Mouse (Mus musculus) intestine, embryonic 14.5 days (tissue): ENCODE measurements at regions not wholly inside any gene's neighbourhood (a gene's known extent, or its start where the extent isn't known, plus 50 kb on each side); places are given as distances from the start of the nearest gene placed in this dataset.
A peak's percentile ranks its signal among the peaks of the same experiment; 100 is the strongest.

ENCODE experiments used
- ATAC-seq: fragments of 200-750 bp; cut with Nextera tagmentation; replicated peaks from 2 replicates; pipeline ENCODE4 v1.8.0; 2017; ENCODE audit warnings: low read depth, moderate number of reproducible peaks, moderate TSS enrichment, moderate library complexity; ENCODE audit not compliant: low FRiP score, low TSS enrichment
- DNase-seq: peaks from one replicate; pipeline ENCODE4 v3.0.0-alpha.2; 2018; ENCODE audit warnings: low spot score
- H3K27ac ChIP-seq: fragments of 300-500 bp; sonication (generic); 2 replicates; pipeline ENCODE4 v1.5.1; 2014; ENCODE audit warnings: low read depth, mild to moderate bottlenecking, control low read depth
- H3K27me3 ChIP-seq: fragments of 300-500 bp; sonication (generic); replicated peaks from 2 replicates; pipeline ENCODE4 v1.6.1; 2014; ENCODE audit warnings: low read length, control low read depth; ENCODE audit not compliant: control insufficient read depth, insufficient read depth
- H3K36me3 ChIP-seq: fragments of 300-500 bp; sonication (generic); 2 replicates; pipeline ENCODE4 v1.6.1; 2014; ENCODE audit warnings: low read length, control low read depth; ENCODE audit not compliant: control insufficient read depth, insufficient read depth
- H3K4me1 ChIP-seq: fragments of 300-500 bp; sonication (generic); replicated peaks from 2 replicates; pipeline ENCODE4 v1.6.1; 2014; ENCODE audit warnings: low read length, control low read depth, mixed read lengths; ENCODE audit not compliant: control insufficient read depth, insufficient read depth
- H3K4me2 ChIP-seq: fragments of 300-500 bp; sonication (generic); 2 replicates; pipeline ENCODE4 v1.6.1; 2014; ENCODE audit warnings: low read length
- H3K4me3 ChIP-seq: fragments of 300-500 bp; sonication (generic); 2 replicates; pipeline ENCODE4 v1.5.1; 2014; ENCODE audit warnings: low read depth, low read length, control low read depth, mixed read lengths
- H3K9ac ChIP-seq: fragments of 300-500 bp; sonication (generic); 2 replicates; pipeline ENCODE4 v1.6.1; 2014; ENCODE audit warnings: mild to moderate bottlenecking, low read length
- H3K9me3 ChIP-seq: fragments of 300-500 bp; sonication (generic); 2 replicates; pipeline ENCODE4 v1.6.1; 2016; ENCODE audit warnings: low read length, control low read depth; ENCODE audit not compliant: control insufficient read depth
- WGBS: fragments of 180-500 bp; shearing (Covaris S2); extraction: QIAGEN DNeasy Blood & Tissue Kit; methylation state at CpG from one replicate; pipeline ENCODE4 v1.1.7; 2014; 5-methylcytosine and 5-hydroxymethylcytosine counted together

DNA sequence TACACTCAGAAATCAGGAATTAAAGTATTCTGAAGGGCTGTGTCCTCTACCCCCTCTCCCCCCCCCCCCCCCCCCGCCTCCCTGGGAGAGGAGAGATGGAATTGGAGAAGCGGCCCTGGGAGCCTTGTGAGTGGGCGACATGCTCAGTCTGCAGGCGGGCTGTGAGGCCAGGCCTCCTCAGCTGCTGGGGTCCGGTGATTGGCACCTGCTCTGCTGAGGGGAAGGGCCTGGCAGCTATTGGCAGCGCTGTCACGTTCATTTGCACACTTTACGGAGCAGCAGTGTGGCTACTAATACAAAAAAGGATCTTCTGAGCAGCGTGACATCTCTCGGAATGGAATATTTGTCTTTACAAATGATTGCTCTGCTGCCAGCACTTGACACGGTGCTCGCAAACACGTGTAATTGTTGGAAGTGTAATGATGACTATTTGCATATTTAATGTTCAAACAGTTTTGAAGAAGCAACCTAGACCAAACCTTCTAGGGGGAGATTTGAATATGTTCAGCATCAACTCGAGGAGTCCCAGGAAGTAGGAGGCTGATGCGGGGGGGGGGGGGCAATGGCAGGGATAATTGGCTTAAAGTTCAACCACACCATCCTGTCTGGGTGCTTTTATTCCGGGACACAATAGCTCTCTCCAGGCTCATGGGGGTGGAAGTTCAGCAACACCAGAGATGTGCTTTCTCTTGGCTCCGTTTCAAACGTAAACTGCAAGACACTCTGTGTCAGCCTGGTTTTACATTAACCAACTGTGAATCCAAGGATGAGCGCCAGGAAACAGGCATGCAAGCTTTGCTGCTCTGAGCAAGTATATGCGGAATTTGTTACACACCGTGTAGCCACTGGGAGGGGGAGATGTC is 352.5 kb downstream of the Tmem182 start:
- no peak overlapping the region for H3K9ac ChIP-seq
- H3K36me3 ChIP-seq: no peaks in the 10 kb centered on the region
- no peak overlapping the region for H3K27ac ChIP-seq
- no peaks in the 10 kb centered on the region for H3K9me3 ChIP-seq
- WGBS: 29% methylated on average over 20 of the region's 21 CpGs
- ATAC-seq (peak; percentile 71), DNase-seq (peak; percentile 61)
- peaks cover 9% of the 10 kb centered on the region for H3K4me1 ChIP-seq
- H3K4me3 ChIP-seq: no peak overlapping the region
- H3K4me2 ChIP-seq: peak overlapping the region; percentile 9; the same call in 1 of the 2 replicates
- H3K27me3 ChIP-seq: no peaks in the 10 kb centered on the region

DNA sequence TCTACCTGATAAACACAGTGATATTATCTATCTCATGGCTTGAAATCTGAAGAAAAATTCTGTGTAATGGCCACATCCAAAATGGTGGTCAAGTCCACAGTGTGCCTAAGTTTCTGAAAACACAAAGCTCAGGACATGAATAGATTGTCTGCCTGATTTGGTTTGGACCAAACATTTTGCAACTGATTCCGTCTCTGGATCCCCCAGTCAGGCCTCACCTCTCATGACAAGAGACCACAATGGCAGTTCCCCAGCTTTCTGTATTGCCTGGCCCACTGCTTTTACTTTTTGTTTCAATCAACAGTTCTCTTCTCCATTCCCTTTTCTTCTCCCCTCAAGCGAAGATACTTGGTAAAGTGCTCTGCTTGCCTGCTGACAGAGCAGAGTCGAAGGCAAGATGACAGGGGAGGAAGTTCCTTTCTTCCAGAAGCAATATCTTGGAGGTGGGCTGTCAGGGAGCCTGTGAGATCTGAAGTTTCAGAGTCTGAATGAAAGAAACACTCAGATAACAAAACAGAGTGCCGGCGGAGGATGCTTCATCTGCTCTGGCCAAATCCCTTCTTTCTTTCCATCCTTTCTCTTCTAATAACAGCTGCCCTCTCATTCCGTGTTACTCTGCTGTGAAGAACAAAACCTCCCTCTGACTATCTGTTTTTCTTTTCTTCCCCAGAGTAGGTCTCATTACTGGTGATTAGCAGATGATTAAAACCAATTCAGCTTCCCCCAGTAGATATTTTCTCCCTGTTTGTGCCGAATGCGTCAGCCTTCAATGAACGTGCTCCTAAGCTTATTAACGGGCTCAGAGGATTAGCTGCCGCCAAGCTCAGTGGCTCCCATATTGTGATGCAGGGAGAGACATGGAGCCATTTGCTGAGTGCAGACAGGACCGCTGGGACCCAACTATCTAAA is 360.7 kb downstream of the Tmem182 start:
- Histone ChIP-seq H3K4me1 (no peaks in the 10 kb centered on the region), H3K27me3 (no peaks in the 10 kb centered on the region), H3K9ac (no peak overlapping the region), H3K36me3 (no peaks in the 10 kb centered on the region), H3K4me3 (no peak overlapping the region), H3K9me3 (no peaks in the 10 kb centered on the region; the same call in 1 of the 2 replicates), H3K27ac (no peak overlapping the region), H3K4me2 (no peak overlapping the region)
- 66% methylated on average over 12 of the region's 12 CpGs for WGBS
- ATAC-seq (no peak), DNase-seq (no peak)

DNA sequence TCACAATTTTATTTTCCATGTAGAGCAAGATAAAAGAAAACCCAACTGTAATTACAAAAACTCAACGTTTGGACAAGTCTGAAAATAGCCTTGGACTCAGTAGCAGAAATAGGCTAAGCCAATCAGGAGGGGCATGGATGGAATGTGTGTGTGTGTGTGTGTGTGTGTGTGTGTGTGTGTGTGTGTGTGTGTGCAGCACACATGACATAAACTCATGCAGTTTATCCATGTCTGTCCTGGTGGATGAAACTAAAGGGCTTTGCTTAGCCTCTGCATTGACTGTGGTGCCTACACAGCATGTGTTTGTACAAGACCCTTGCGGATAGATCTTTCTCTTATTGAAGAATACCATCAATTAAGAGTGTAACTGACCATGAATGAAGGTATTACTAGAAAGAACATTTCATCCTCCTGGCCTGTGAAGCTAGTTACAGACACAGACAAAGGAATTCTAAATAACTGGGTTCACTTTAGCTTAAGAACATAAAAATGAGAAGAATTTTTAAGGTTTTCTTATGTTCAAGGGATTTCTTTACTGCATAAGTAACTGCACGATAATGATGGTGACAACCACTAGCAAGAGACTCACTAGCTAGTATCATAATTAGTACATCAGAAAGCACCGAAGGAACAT is 361.5 kb downstream of the Tmem182 start:
- WGBS: 87% methylated on average over 4 of the region's 4 CpGs
- Histone ChIP-seq H3K27me3 (no peaks in the 10 kb centered on the region), H3K4me2 (no peak overlapping the region), H3K36me3 (no peaks in the 10 kb centered on the region), H3K27ac (no peak overlapping the region), H3K9me3 (no peaks in the 10 kb centered on the region; the same call in 1 of the 2 replicates), H3K9ac (no peak overlapping the region), H3K4me3 (no peak overlapping the region), H3K4me1 (no peaks in the 10 kb centered on the region)
- DNase-seq (no peak), ATAC-seq (no peak)

GRCm38 (mm10) chr1:41186991-41187390 is 381.6 kb downstream of the Tmem182 start:
- no peak overlapping the region for H3K4me3 ChIP-seq
- H3K9me3 ChIP-seq: no peaks in the 10 kb centered on the region
- WGBS: 89% methylated on average over 6 of the region's 6 CpGs
- H3K36me3 ChIP-seq: no peaks in the 10 kb centered on the region
- H3K27ac ChIP-seq: no peak overlapping the region
- no peak for ATAC-seq
- no peak for DNase-seq
- no peak overlapping the region for H3K4me2 ChIP-seq
- H3K27me3 ChIP-seq: no peaks in the 10 kb centered on the region
- H3K9ac ChIP-seq: no peak overlapping the region
- no peaks in the 10 kb centered on the region for H3K4me1 ChIP-seq

DNA sequence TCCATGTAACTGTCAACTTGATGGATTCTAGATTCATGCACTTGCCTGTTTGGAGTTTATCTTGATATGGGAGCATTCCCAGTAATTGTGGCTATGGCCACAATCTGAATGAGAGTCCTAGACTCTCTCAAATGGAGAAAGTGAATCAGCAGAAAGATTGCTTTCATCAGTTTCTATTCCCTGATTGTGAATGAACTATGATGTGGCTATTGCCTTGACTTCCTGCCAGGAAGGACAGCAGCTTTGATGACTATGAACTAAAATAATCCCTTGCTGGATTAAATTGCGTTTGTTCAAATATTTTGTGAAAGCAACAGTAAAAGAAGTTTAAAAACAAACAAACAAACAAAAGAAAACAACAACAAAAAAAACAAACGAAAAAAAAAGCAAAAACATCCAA is 407.5 kb downstream of the Tmem182 start:
- H3K9ac ChIP-seq: no peak overlapping the region
- no peaks in the 10 kb centered on the region for H3K27me3 ChIP-seq
- H3K4me2 ChIP-seq: no peak overlapping the region
- no peak for ATAC-seq
- 87% methylated on average over 2 of the region's 2 CpGs for WGBS
- no peak for DNase-seq
- no peaks in the 10 kb centered on the region for H3K4me1 ChIP-seq
- no peak overlapping the region for H3K4me3 ChIP-seq
- H3K9me3 ChIP-seq: no peaks in the 10 kb centered on the region
- no peak overlapping the region for H3K27ac ChIP-seq
- no peaks in the 10 kb centered on the region for H3K36me3 ChIP-seq

GRCm38 (mm10) chr1:41225851-41226250 is 420.4 kb downstream of the Tmem182 start:
- DNase-seq (no peak), ATAC-seq (no peak)
- Histone ChIP-seq H3K4me3 (no peak overlapping the region), H3K9ac (no peak overlapping the region), H3K9me3 (no peaks in the 10 kb centered on the region), H3K27me3 (no peaks in the 10 kb centered on the region), H3K4me1 (no peaks in the 10 kb centered on the region), H3K36me3 (no peaks in the 10 kb centered on the region), H3K4me2 (no peak overlapping the region), H3K27ac (no peak overlapping the region)
- 97% methylated on average over 1 of the region's 1 CpGs for WGBS

DNA sequence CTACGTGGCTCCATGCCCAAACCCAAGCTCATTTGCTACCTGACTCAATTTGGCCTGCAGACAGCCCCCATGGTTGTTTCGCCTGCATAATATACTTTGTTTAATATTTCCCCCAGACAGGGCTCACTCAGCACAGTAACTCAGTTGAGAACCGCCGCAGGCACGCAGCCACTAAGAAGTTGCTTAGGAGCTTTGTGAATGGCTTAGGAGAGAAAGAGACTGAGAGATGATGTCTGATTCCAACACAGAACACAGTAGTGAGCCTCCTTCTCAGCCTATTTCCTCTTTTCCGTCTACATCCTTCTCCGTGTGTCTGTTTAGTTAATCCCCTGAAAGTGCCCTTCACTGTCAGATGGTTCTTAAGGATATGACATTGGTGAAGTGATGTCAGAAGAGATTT is 429.9 kb downstream of the Tmem182 start:
- no peaks in the 10 kb centered on the region for H3K27me3 ChIP-seq
- DNase-seq (no peak), ATAC-seq (no peak)
- H3K9ac ChIP-seq: no peak overlapping the region
- no peak overlapping the region for H3K27ac ChIP-seq
- H3K9me3 ChIP-seq: no peaks in the 10 kb centered on the region
- no peak overlapping the region for H3K4me3 ChIP-seq
- no peaks in the 10 kb centered on the region for H3K4me1 ChIP-seq
- no peaks in the 10 kb centered on the region for H3K36me3 ChIP-seq
- no peak overlapping the region for H3K4me2 ChIP-seq
- 83% methylated on average over 7 of the region's 7 CpGs for WGBS

DNA sequence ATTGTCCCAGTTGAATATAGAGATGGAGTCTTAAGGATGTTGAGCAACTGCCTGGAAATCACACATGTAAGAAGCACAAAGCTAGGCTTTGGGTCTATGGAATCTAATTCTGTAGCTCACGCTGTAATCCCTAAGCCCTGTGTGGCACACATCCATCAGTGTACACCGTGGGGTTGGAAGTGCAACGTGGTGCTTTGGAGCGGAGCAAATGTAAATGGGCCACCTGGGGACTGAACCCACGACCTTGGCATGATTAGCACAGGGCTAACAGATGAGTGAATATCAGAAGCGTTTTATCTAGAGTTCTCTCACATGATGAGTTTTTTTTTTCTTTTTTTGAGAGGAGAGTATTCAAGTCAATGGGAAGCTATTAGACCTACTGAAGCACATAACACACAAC is 437.6 kb downstream of the Tmem182 start:
- no peak for ATAC-seq
- H3K27ac ChIP-seq: no peak overlapping the region
- 86% methylated on average over 6 of the region's 6 CpGs for WGBS

More for the DNA sequence above, 437.6 kb downstream of the Tmem182 start:
- H3K36me3 ChIP-seq: no peaks in the 10 kb centered on the region
- no peaks in the 10 kb centered on the region for H3K9me3 ChIP-seq
- H3K4me3 ChIP-seq: no peak overlapping the region
- H3K9ac ChIP-seq: no peak overlapping the region
- H3K4me2 ChIP-seq: no peak overlapping the region
- no peaks in the 10 kb centered on the region for H3K27me3 ChIP-seq
- DNase-seq: no peak
- no peaks in the 10 kb centered on the region for H3K4me1 ChIP-seq
